Mouse (Mus musculus): ENCODE results near the gene 2900011O08Rik. TPM values are rescaled to one million over a fixed set of nuclear protein-coding genes. Genes with fewer than 3 reads are reported as not detected.
A peak's percentile ranks its signal among the peaks of the same experiment; 100 is the strongest.
"Not testable (repeated sequence)": the region's sequence is repeated elsewhere in the genome, so short reads cannot be mapped to it uniquely, and the experiment has no call there.

Gene 2900011O08Rik
- total RNA-seq, 2 experiments from 2014 or later: 267 to 303 TPM

- peak in 1 of 2 experiments; percentile 3 for DNase-seq (ENCODE audit: low spot score in 2 of 2)
- intact Hi-C loops (cut with DNase I): loop anchor here (1.0 kb wide), 1 partner anchor 38 kb away; no protein-coding TSS in a partner anchor
These were observed 66.7 kb downstream of the 2900011O08Rik start for GRCm38 (mm10) chr16:14053116-14053515.

- intact Hi-C loops (cut with DNase I): no loop called here
- DNase-seq (ENCODE audit: low spot score in 2 of 2): no peak
These were observed 68.9 kb downstream of the 2900011O08Rik start for GRCm38 (mm10) chr16:14055271-14055670.

DNA sequence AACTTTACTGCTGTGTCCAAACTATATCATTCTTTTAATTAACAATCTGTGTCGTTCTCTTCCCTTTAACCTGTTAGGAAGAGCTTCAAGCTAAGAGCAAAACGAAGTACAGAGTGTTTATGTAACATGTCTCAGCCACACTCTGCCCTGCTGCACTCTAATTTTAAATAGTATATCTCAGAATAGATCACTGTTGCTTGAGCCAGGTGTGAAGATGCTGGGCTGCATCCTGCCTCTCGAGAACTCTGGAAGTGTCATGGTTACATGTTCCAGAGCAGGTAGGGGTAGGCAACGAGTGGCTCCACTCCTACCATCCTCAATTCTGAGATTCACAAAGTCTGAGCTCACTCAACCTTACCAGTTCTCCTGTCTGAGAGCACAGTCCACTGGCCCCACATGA, 70.3 kb downstream of the 2900011O08Rik start:
- intact Hi-C loops (cut with DNase I): no loop called here
- DNase-seq (ENCODE audit: low spot score in 2 of 2): no peak

DNA sequence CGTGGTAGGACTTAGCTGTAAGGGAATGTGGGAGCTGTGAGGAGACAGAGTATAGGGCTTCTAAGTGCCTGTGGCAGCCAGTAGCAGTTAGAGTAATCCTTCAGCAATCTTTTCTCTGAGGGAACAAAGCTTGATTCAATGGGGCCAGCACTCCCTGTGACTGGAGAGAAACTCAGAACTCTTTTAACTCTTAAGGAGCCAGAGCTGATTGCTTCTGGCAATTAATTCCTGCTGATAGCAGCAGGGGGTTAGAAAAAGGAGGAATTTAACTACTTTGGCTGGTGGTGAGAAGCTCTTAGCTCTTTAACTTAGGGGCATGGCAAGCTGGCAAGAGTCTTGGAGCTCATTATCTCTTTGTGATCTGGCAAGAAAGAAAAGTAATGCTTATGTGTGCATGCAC, 72.1 kb downstream of the 2900011O08Rik start:
- DNase-seq (ENCODE audit: low spot score in 2 of 2): no peak
- intact Hi-C loops (cut with DNase I): no loop called here

GRCm38 (mm10) chr16:14059118-14059854, 72.9 kb downstream of the 2900011O08Rik start:
- intact Hi-C loops (cut with DNase I): no loop called here
- no peak for DNase-seq (ENCODE audit: low spot score in 2 of 2)

- DNase-seq (ENCODE audit: low spot score in 2 of 2): no peak
- intact Hi-C loops (cut with DNase I): no loop called here
These were observed 73.5 kb downstream of the 2900011O08Rik start for GRCm38 (mm10) chr16:14059869-14060268.

DNA sequence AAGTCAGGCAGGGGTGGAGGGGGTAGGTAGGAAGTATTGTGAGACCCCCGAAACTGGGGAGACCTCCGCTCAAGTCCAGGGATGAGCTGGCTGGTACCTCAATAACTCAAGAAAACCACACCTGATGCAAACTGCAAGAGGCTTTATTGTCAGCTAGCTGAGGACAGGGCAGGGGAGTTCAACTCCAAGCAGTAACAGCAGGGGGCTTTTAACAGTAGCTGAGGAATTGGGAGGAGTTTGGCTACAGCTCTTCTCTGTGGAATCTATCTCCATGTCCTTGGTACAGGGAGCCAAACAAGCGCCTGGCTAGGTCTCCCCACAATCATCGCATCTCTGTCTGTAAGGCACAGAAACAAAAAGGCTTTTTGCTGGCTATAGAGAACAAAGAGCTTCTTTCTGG, 80.2 kb downstream of the 2900011O08Rik start:
- DNase-seq (ENCODE audit: low spot score in 2 of 2); intact Hi-C loops (cut with DNase I): not testable (repeated sequence)

DNA sequence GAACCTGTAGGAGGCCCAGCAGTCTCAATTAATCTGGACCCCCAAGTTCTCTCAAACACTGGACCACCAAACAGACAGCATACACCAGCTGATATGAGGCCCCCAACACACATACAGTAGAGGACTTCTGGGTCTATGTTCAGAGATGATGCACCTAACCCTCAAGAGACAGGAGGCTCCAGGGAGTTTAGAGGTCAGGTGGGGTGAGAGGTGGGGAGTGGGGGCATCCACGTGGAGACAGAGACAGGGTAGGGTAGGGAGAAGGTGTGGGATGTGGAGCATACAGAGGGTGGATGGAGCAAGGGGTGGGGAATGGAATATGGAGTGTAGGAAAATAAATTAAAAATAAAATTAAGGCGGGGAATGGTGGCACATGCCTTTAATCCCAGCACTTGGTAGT, 82.3 kb downstream of the 2900011O08Rik start:
- intact Hi-C loops (cut with DNase I); DNase-seq (ENCODE audit: low spot score in 2 of 2): not testable (repeated sequence)

- DNase-seq (ENCODE audit: low spot score in 2 of 2): no peak
- intact Hi-C loops (cut with DNase I): loop anchor here (10.0 kb wide), 1 partner anchor 86 kb away; the partner anchor contains the start of genes 2900011O08Rik and Ifitm7
These were observed 84.2 kb downstream of the 2900011O08Rik start for GRCm38 (mm10) chr16:14070471-14071169.

DNA sequence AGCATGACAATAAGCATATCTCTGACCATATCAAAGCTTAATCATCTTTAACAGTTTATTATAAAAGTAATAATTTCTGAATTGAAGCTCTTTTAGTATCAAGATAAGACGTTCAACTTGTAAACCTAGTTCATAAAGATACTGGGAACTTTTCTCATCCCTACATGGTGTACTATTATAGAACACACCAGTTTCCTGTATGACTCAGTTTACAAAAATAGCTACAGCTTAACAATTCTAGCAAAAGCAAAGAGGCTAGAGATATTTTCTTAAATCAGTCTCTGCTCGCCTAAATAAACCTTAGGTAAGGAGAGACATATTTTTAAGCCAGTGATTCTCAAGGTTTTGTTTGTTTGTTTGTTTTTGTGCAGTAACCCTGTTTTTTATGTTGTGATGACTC, 96.5 kb downstream of the 2900011O08Rik start:
- DNase-seq (ENCODE audit: low spot score in 2 of 2): no peak
- intact Hi-C loops (cut with DNase I): no loop called here

DNA sequence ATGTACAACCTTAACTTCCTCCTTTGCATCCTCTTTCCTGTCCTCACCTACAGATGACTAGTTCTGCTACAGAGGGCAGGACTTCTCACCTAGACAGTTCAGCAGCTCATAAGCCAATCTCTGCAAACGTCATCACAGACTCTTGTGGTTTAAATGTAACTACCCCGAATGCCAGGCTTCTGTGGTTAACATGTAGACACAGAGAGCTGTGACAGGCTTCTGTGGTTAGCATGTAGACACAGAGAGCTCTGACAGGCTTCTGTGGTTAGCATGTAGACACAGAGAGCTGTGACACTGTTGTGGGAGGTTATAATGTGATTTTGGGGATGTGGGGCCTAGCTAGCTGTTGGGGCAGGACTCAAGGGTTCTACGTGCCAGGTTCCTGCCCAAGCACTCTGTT, 101.8 kb downstream of the 2900011O08Rik start:
- DNase-seq (ENCODE audit: low spot score in 2 of 2): no peak
- intact Hi-C loops (cut with DNase I): no loop called here

GRCm38 (mm10) chr16:14089296-14089695, 102.9 kb downstream of the 2900011O08Rik start:
- intact Hi-C loops (cut with DNase I): no loop called here
- DNase-seq (ENCODE audit: low spot score in 2 of 2): no peak

DNA sequence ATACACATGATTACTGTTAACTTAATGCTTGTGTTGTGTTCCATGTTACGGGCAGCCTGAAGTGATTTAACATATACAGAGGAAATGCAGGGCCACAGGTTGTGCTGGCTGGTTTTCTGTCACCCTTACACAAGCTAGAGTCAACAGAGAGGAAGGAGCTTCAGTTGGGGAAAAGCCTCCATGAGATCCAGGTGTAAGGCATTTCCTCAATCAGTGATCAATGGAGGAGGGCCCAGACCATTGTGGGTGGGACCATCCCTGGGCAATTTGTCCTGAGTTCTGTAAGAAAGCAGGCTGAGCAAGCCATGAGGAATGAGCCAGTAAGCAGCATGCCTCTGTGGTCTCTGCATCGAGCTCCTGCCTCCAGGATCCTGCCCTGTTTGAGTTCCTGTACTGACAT, 105.4 kb downstream of the 2900011O08Rik start:
- intact Hi-C loops (cut with DNase I): loop anchor here (1.0 kb wide), 1 partner anchor 38 kb away; no protein-coding TSS in a partner anchor
- no peak for DNase-seq (ENCODE audit: low spot score in 2 of 2)

DNA sequence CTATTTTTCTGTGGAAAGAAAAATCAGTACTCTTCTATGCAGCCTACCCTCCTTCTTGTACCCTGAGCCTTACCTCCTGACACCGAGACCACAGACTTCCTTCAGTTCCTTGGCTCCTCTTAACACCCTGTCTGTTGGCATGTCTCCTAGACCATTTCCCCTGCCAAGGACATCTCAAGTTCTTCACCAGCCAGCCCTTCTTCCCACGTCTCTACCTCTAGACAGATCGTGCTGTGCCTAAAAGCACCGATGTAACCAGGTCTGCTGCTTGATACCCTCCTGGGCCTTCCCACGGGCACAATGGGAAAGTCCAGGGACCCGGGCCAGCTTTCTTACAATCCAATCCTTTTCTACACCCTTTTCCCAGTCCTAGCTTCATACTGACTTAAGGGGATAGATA, 119.5 kb downstream of the 2900011O08Rik start:
- DNase-seq (ENCODE audit: low spot score in 2 of 2): peak in 1 of 2 experiments; percentile 44
- intact Hi-C loops (cut with DNase I): no loop called here

- intact Hi-C loops (cut with DNase I): loop anchor here (5.0 kb wide), 1 partner anchor 207 kb away; the partner anchor contains the start of genes Mpv17l and Pdxdc1
- no peak for DNase-seq (ENCODE audit: low spot score in 2 of 2)
These were observed 123.3 kb downstream of the 2900011O08Rik start for GRCm38 (mm10) chr16:14109651-14110230.

DNA sequence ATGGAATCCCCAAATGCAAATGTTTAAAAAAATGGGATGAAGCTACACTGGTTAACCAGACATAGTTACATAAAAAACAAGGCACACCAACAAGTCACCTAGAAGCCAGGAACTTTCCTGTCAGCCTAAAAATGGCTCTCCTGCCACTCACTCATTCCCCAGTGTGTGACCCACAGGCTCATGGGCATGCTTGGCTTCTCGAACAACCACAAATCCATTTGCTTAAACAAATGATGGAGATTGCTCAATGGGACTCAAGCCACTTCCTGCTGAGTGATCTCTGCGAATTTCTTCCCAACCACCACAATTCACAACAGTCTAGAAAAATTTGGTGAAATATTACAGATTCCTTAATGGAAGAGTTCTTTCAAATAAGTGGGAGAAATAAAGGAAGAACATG, 124.5 kb downstream of the 2900011O08Rik start:
- intact Hi-C loops (cut with DNase I): loop anchor here (5.0 kb wide), 1 partner anchor 209 kb away; the partner anchor contains the start of genes Mpv17l and Pdxdc1
- DNase-seq (ENCODE audit: low spot score in 2 of 2): no peak

DNA sequence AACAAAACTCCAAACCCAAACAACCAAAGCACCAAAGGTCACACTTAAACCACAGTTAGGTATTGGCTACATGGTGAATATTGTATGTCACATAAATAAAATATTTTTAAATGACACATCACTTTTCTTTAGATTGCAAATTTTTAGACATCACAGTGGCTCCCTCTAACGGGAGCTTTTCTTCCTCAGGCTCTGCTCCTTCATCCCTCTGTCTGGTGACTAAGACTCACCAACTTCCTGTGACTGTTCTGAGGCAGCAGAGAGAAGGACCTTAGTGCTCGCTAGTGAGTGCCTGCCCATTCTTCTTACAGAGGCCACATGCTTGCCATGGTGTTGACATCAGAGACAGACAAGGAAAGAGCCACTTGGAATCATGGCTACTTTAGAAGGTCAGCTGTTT, 125.7 kb downstream of the 2900011O08Rik start:
- intact Hi-C loops (cut with DNase I): loop anchor here (5.0 kb wide), 1 partner anchor 210 kb away; the partner anchor contains the start of genes Mpv17l and Pdxdc1
- DNase-seq (ENCODE audit: low spot score in 2 of 2): no peak

DNA sequence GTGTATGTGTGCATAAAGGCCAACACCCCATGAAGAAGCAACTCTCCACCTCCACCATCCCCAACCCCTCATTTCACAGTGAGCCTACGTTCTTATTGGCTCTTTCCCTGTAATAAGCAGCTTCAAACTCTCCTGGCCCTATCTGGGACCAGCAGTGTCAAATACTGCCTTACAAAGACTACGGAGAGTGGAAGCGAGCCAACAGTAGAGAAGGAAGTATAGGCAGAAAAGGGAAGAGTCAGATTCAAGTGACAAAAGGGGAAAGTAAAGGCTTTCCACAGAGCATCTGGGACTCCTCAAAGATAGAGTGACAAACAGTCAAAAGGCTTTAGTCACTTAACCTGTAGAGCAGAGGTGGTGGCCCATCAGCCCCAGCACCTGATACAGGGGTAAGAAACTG, 126.3 kb downstream of the 2900011O08Rik start:
- intact Hi-C loops (cut with DNase I): loop anchor here (5.0 kb wide), 1 partner anchor 210 kb away; the partner anchor contains the start of genes Mpv17l and Pdxdc1
- DNase-seq (ENCODE audit: low spot score in 2 of 2): no peak

- intact Hi-C loops (cut with DNase I): no loop called here
- DNase-seq (ENCODE audit: low spot score in 2 of 2): no peak
These were observed 130.9 kb downstream of the 2900011O08Rik start for GRCm38 (mm10) chr16:14117299-14117698.

DNA sequence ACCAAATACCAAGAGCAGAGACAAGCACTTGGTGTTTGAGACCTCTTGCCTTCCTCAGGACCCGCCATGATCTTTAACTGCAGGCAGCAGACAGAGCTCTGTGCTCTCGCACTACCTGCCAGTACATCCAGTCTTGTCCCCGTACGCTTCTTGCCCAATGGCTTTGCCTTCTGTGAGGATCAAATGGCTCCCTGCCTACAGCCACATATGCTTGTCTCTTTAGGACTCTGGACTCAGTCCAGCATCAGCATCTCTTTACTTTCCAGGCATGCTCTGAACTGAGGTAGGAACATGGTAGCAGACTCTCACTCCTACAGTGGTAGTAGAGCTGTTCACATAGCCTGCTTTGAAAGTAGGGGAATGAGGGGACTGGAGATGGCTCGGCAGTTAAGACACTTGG, 134.5 kb downstream of the 2900011O08Rik start:
- no peak for DNase-seq (ENCODE audit: low spot score in 2 of 2)
- intact Hi-C loops (cut with DNase I): no loop called here

Data from left cerebral cortex, postnatal 36 days (tissue).